Mouse (Mus musculus) telencephalon, adult 2 months (tissue): Measurements from ENCODE around the gene Junb.

ENCODE experiments used
- DNase-seq: peaks from one replicate; pipeline ENCODE4 v3.0.0-alpha.2; 2011; ENCODE audit warnings: low read depth, low spot score

Junb gene

DNA sequence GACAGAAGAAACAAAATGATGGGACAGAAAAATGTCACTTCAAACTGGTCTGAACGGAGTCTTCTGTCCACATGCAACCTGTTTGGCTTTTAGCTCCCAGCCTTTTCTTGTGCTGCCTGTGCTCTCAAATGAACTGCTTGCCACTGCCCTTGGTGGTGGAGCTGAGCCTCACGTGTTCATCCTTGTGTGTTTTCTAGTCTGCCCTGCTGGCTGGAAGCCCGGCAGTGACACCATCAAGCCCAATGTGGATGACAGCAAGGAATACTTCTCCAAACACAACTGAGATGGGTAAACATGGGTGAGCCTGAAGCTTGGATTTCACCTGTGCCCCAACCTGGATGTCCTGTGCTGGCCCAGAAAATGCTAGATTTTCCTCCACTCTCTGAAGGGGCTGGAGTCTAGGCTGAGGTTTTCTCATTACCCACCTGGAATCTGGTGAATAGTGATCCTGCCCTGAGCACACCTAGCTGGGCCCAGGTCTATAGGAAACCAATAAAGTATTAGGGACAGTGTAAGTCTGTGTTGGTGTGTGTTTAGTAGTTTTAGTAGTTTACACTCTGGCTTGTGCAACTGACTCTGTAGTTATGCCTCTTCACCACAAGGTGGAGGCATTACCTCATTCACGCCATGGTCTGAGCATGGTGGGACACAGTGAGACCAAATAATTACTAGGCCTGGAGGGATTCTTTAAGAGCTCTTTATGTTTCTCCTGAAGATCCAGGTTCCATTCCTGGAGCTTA lies 4.5 kb downstream of the Junb start:
- no peak for DNase-seq

- no peak for DNase-seq
Observed at GRCm38 (mm10) chr8:84973079-84973478, 5.4 kb downstream of the Junb start.

GRCm38 (mm10) chr8:84970913-84971312 lies 7.6 kb downstream of the Junb start:
- no peak for DNase-seq

DNA sequence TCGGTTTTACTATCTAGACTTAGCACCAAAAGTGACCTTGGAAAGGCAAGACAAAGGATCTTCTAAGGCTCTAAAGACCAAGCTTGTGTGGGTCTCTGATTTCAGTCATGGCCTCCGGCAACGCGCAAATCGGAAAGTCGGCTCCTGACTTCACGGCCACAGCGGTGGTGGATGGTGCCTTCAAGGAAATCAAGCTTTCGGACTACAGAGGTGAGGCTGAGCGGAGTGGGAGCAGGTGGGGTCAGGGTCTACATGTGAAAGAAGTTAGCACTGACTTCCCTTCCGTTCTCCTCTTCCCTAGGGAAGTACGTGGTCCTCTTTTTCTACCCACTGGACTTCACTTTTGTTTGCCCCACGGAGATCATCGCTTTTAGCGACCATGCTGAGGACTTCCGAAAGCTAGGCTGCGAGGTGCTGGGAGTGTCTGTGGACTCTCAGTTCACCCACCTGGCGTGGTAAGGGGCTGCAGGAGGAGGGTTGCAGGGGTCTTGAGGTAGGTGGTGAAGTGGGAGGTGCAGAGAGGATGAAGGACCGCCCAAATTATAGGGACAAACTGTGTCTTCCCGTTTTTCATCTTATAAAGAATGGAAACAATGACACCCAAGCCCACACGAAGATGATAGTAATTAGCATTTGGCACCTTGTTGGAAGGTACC lies 8.3 kb downstream of the Junb start:
- DNase-seq = no peak

GRCm38 (mm10) chr8:84969241-84970134 lies 9.0 kb downstream of the Junb start, which contains the start of the genes Gm49661, Prdx2 and Rnaseh2a:
Gene Gm49661, minus strand, starts transcription at chr8:84969433.
Gene Prdx2, plus strand, starts transcription at chr8:84969587.
Gene Rnaseh2a, minus strand, starts transcription at chr8:84969767.
- no peak for DNase-seq

GRCm38 (mm10) chr8:84968650-84969049 lies 9.9 kb downstream of the Junb start:
- no peak for DNase-seq

DNA sequence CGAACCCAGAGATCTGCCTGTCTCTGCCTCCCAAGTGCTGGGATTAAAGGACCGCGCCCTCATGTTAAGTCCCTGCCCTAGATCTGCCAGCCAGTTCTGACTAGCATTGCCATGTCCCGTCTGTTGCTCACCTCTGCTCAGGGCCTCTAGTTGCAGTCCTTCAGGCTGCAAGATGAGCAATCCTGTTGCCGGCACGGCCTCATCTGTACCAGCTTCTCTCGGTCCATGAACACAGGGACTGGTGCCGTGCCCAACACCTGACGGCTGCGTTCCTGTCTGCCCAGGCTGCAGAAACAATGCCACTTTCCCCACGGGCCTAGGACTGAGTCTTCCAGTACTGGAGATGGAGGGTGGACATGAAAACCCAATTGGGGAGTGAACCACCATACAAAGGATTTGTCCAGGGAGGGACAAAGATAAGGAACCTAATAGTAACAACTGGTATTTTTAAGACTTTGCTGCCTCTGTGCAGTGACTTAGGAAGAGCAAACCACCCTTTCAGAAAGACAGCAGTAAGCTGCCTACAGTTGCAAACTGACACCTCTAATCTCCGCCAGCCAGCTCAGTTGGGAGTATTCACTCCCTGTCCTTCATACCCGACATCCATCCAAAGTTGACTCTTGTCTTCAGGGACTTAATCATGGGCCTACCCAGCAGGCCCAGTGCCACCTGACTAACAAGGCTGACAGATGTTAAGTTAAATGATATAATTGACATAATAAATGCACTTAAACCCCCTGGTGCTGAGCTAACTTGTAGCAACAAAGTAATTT lies 10.8 kb downstream of the Junb start:
- no peak for DNase-seq

GRCm38 (mm10) chr8:84966603-84967002 lies 11.9 kb downstream of the Junb start:
- DNase-seq = no peak

DNA sequence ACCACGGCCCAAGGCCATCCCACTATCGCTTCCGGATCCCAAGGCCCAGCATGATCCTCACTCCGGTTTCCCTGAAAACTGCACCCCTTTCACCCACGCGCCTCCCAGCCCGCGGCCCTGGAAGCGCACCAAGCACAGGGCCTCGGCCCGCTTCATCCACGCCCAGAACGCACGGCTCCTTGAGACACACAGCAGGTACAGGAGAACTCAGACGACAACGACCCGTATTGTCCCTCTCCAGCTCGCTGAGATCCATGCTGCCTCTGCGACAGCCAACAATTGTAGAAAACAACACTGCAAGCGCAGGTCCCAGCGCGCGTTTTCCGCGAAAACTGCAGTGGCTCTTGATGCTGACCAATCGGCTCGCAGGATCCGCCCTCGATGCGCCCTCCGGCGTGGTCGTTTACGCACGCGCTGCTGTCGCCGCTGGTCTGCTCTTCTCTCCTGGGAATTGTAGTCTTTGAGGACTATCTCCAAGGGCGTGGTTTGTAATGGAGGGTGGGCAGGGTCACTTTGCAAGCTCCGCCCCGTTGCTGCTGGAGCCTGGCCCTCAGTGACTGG lies 12.7 kb downstream of the Junb start:
- DNase-seq = peak; percentile 97

DNA sequence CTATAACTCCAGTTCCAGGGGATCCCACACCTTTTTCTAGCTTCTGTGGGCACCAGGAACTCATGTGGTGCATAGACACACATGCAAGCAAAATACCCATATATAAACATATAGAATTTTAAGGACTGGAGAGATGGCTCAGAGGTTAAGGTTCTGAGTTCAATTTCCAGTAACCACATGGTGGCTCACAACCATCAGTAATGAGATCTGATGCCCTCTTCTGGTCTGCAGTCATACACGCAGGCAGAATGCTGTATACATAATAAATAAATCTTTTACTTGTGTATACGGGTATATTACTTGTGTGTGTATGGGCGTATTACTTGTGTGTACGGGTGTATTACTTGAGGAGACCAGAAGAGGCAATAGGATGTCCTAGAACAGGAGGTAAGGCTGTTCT lies 14.6 kb downstream of the Junb start:
- DNase-seq = no peak

DNA sequence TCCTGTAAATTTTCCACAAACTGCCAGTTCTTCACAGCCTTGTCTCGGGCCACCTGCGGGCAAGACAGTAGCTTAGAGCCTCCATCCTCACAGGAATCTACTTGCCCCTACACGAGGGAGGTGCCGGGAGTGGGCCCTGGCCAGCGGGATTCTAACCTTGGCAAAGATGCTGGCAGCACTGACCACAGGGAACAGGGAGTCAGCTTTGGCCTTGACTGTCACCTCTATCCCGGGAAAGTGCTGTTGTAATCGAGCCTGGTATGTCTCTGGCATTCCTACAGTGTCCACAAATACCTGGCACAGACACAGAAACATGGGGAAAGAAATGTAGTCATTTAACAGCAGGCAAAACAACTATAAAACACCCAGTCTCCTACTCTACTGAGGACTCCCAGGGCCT lies 18.7 kb downstream of the Junb start:
- DNase-seq = no peak

- DNase-seq = peak; percentile 56
Observed at GRCm38 (mm10) chr8:84956768-84957167, 21.8 kb downstream of the Junb start.

DNA sequence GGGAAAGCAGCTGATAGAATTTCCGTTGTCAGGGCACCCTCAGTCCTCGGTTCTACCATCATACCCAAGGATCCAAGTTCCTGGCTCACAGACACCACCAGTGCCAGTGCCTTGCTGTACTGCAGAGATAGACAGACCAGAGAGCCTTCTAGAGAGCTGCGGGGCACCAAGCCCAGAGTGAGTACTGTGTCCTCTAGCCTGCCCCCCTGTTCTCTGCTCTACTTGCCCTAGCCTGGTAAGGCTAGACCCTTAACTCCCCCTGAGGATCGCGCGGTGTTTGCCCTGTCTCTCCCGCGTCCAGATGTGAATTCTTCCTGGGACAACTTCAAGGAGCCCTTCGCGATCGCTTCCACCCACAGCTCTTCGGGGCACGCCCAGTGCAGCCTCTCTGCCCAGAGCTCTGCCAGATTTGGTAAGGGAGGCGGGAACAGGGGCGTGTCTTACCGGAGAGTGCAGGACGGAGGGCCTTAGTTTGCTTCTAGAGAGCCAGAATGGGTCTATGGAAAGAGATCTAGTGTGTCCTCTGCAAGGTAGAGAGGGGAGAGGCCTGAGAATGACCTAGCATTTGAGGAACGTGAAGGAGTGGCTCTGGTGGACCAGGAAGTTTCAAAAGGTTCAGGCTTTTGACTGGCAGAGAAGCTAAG lies 25.8 kb downstream of the Junb start:
- DNase-seq = no peak

GRCm38 (mm10) chr8:84949753-84950152 lies 28.8 kb downstream of the Junb start:
- DNase-seq = no peak

GRCm38 (mm10) chr8:84947241-84947545 lies 31.3 kb downstream of the Junb start:
- DNase-seq = no peak

- DNase-seq = no peak
Observed at GRCm38 (mm10) chr8:84946528-84947240, 31.8 kb downstream of the Junb start, which contains the start of gene Rtbdn. Gene Rtbdn, plus strand, starts transcription at chr8:84946991.

GRCm38 (mm10) chr8:84945633-84946527 lies 32.6 kb downstream of the Junb start:
- DNase-seq = no peak

DNA sequence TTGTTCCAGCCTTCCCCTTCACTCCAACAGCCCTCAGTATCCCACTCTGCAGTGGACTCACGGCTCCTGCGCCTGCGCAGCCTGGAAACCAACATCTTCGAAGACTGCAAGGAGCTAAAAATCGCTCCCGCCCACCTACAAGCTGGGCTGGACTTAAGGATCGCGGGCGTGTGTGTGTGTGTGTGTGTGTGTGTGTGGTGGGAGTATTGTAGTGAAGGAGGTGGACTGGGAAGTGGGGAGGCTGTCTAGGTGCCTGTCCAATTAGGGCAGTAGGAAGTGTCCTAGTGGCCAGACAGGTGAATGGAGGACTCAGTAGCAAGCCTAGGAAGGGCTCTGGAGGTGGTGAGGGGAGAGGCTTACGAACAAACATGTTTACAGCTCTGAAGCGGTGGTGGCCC lies 33.3 kb downstream of the Junb start:
- DNase-seq = peak; percentile 93
